Mouse (Mus musculus) kidney, adult 2 months (tissue): Measurements from ENCODE around the gene Otor.

Experiments used
- CTCF ChIP-seq: fragments of 200-500 bp; conservative IDR thresholded peaks from 2 replicates; pipeline ENCODE4 v1.5.1; 2011; ENCODE audit warnings: low read depth, mild to moderate bottlenecking, control low read depth, low read length, moderate library complexity, mixed read lengths; ENCODE audit not compliant: insufficient read depth, insufficient read length
- POLR2A ChIP-seq: fragments of 200-500 bp; IDR thresholded peaks from one replicate; pipeline ENCODE4 v1.6.1; 2011; ENCODE audit warnings: low read depth, low read length, control low read depth

GRCm38 (mm10) chr2:143041596-143041995 lies 36.7 kb upstream of the Otor start:
- TF ChIP-seq CTCF: no peak
- TF ChIP-seq POLR2A: no peak
